ENCODE assay signal across 8 mouse cellular contexts in genomic region chr3:108165532-108166315, GRCm38 (mm10). TPM values are rescaled to one million over a fixed set of nuclear protein-coding genes. Genes with fewer than 3 reads are reported as not detected.
DNase-seq lines count a peak whose midpoint lies in the region; ATAC-seq lines count a peak whose summit lies in the region.

No protein-coding gene starts in this region.

- DNase-seq in left cerebral cortex, postnatal 4 days = peak; percentile 43
- DNase-seq in left cerebral cortex, adult 9 months (ENCODE audit: low spot score in 2 of 2) = no peak
- DNase-seq in embryo, embryonic 11 days = peak; percentile 64
- DNase-seq in gastrocnemius, adult 8-10 months (ENCODE audit: low spot score in 2 of 2) = peak; percentile 37 to 49
- DNase-seq in frontal cortex, postnatal 14 days (ENCODE audit: low spot score in 2 of 2) = no peak
- no peak for DNase-seq in c-Kit-positive CD71-positive TER-119-positive erythroid progenitor cells, embryonic 14.5 days (ENCODE audit: low spot score)

- no peak overlapping the region for H3K4me2 ChIP-seq in midbrain, embryonic 12.5 days (replicated peaks)
- H3K4me2 ChIP-seq in heart, embryonic 11.5 days = no peak overlapping the region

- WGBS in midbrain, embryonic 12.5 days = 26% methylated on average over 10 of the region's 10 CpGs
- WGBS in heart, embryonic 11.5 days (ENCODE audit: insufficient replicate concordance) = 53% methylated on average over 10 of the region's 10 CpGs

- H3K36me3 ChIP-seq in midbrain, embryonic 12.5 days = no peaks in the 10 kb centered on the region
- H3K36me3 ChIP-seq in heart, embryonic 11.5 days (ENCODE audit: control insufficient read depth, insufficient read depth, low read length) = no peaks in the 10 kb centered on the region

- no peak overlapping the region for H3K4me3 ChIP-seq in midbrain, embryonic 12.5 days
- H3K4me3 ChIP-seq in heart, embryonic 11.5 days (ENCODE audit: low read depth, low read length) = no peak overlapping the region

- peak overlapping the region; percentile 81 for H3K27ac ChIP-seq in midbrain, embryonic 12.5 days (replicated peaks)
- no peak overlapping the region for H3K27ac ChIP-seq in heart, embryonic 11.5 days (ENCODE audit: low read depth, low read length)

- no peaks in the 10 kb centered on the region; the same call in 1 of the 2 replicates for H3K27me3 ChIP-seq in midbrain, embryonic 12.5 days
- H3K27me3 ChIP-seq in heart, embryonic 11.5 days (ENCODE audit: control insufficient read depth, insufficient read depth, low read length) = 0 out of 2 replicates have a peak, but pooled peaks cover 3% of the 10 kb centered on the region

- H3K4me1 ChIP-seq in midbrain, embryonic 12.5 days = peaks cover 47% of the 10 kb centered on the region
- H3K4me1 ChIP-seq in heart, embryonic 11.5 days (ENCODE audit: control insufficient read depth, insufficient read depth, low read length) = peaks cover 4% of the 10 kb centered on the region

- intact Hi-C loops in left cerebral cortex, postnatal 4 days (cut with DNase I) = loop anchor here (5.0 to 10.0 kb wide), 4 partner anchors 37 to 399 kb away; partner anchors contain the start of genes Cyb561d1, Psrc1, Sort1 and Tmem167b

- no peak overlapping the region; the same call in 1 of the 2 replicates for H3K9ac ChIP-seq in midbrain, embryonic 12.5 days (replicated peaks)
- H3K9ac ChIP-seq in heart, embryonic 11.5 days (ENCODE audit: low read depth, low read length) = no peak overlapping the region

- peak; percentile 18; the same call in 1 of the 2 replicates for ATAC-seq in midbrain, embryonic 12.5 days (ENCODE audit: low FRiP score, low read depth)
- ATAC-seq in heart, embryonic 11.5 days (replicated peaks; ENCODE audit: insufficient number of reproducible peaks, low FRiP score, low TSS enrichment) = no peak

- H3K9me3 ChIP-seq in midbrain, embryonic 12.5 days = no peaks in the 10 kb centered on the region
- H3K9me3 ChIP-seq in heart, embryonic 11.5 days (replicated peaks; ENCODE audit: control insufficient read depth, low read length) = no peaks in the 10 kb centered on the region

RNA-seq across cellular contexts. Expression of gene Gpr61, which starts 11.0 kb away (rescaled TPM):
- 10 to 100 TPM; 12.1 to 14.0 TPM for total RNA-seq in left cerebral cortex, postnatal 4 days (2021)
- not detected for total RNA-seq in gastrocnemius, adult 8-10 months (2022)
- 0.80 and 1.0 TPM in 2 replicates for polyA plus RNA-seq in midbrain, embryonic 12.5 days (2016; fragmentation: Nextera tagmentation; extraction: Ambion mirVana)
- 0.13 and 0.16 TPM in 2 replicates for polyA plus RNA-seq in heart, embryonic 11.5 days (2014; fragmentation: Nextera tagmentation; extraction: Ambion mirVana)

RNA-seq across cellular contexts. Expression of gene Gnai3, which starts 19.8 kb away (rescaled TPM):
- 10 to 100 TPM; 88.6 to 90.4 TPM for total RNA-seq in left cerebral cortex, postnatal 4 days (2021)
- 10 to 100 TPM in 3 of 4 experiments, 1 to 10 TPM in 1; 7.7 to 11.5 (median 10.5) TPM for total RNA-seq in gastrocnemius, adult 8-10 months (2022)
- polyA plus RNA-seq in midbrain, embryonic 12.5 days (2016; fragmentation: Nextera tagmentation; extraction: Ambion mirVana) = 189 and 199 TPM in 2 replicates
- 91.3 and 102 TPM in 2 replicates for polyA plus RNA-seq in heart, embryonic 11.5 days (2014; fragmentation: Nextera tagmentation; extraction: Ambion mirVana)

RNA-seq across cellular contexts. Expression of gene Amigo1, which starts 20.4 kb away (rescaled TPM):
- total RNA-seq in left cerebral cortex, postnatal 4 days (2021) = 10 to 100 TPM; 23.6 to 25.8 TPM
- total RNA-seq in gastrocnemius, adult 8-10 months (2022) = 10 to 100 TPM; 30.3 to 36.5 (median 32.6) TPM
- 7.5 and 9.3 TPM in 2 replicates for polyA plus RNA-seq in midbrain, embryonic 12.5 days (2016; fragmentation: Nextera tagmentation; extraction: Ambion mirVana)
- polyA plus RNA-seq in heart, embryonic 11.5 days (2014; fragmentation: Nextera tagmentation; extraction: Ambion mirVana) = 1.3 and 1.9 TPM in 2 replicates

RNA-seq across cellular contexts. Expression of gene Cyb561d1, which starts 35.3 kb away (rescaled TPM):
- 10 to 100 TPM; 10.9 to 11.4 TPM for total RNA-seq in left cerebral cortex, postnatal 4 days (2021)
- 1 to 10 TPM; 3.0 to 3.8 (median 3.4) TPM for total RNA-seq in gastrocnemius, adult 8-10 months (2022)
- 5.6 TPM in 2 replicates for polyA plus RNA-seq in midbrain, embryonic 12.5 days (2016; fragmentation: Nextera tagmentation; extraction: Ambion mirVana)
- polyA plus RNA-seq in heart, embryonic 11.5 days (2014; fragmentation: Nextera tagmentation; extraction: Ambion mirVana) = 1.7 and 2.0 TPM in 2 replicates

RNA-seq across cellular contexts. Expression of gene Atxn7l2, which starts 45.0 kb away (rescaled TPM):
- 10 to 100 TPM; 33.1 to 34.8 TPM for total RNA-seq in left cerebral cortex, postnatal 4 days (2021)
- total RNA-seq in gastrocnemius, adult 8-10 months (2022) = 1 to 10 TPM; 5.9 to 7.4 (median 6.6) TPM
- polyA plus RNA-seq in midbrain, embryonic 12.5 days (2016; fragmentation: Nextera tagmentation; extraction: Ambion mirVana) = 28.9 and 29.8 TPM in 2 replicates
- 7.1 and 8.4 TPM in 2 replicates for polyA plus RNA-seq in heart, embryonic 11.5 days (2014; fragmentation: Nextera tagmentation; extraction: Ambion mirVana)

Comparison
In these comparisons a context has a peak if more than half of its experiments do, and no peak if none do; other contexts are left out.
1. DNase-seq: peak in left cerebral cortex, postnatal 4 days (single experiment), embryo, embryonic 11 days (single experiment) and gastrocnemius, adult 8-10 months (2 of 2); none in left cerebral cortex, adult 9 months (0 of 2), frontal cortex, postnatal 14 days (0 of 2) and c-Kit-positive CD71-positive TER-119-positive erythroid progenitor cells, embryonic 14.5 days (single experiment).
2. RNA of gene Gpr61, which starts 11.0 kb away (total RNA-seq): 12.1 to 14.0 TPM in left cerebral cortex, postnatal 4 days; not detected in gastrocnemius, adult 8-10 months; every median in the first group is over 10 times any median in the second.
3. RNA of gene Gnai3, which starts 19.8 kb away (total RNA-seq): 88.6 to 90.4 TPM in left cerebral cortex, postnatal 4 days; 7.7 to 11.5 TPM in gastrocnemius, adult 8-10 months; every median in the first group is over 4 times any median in the second.